Mouse (Mus musculus) large intestine, adult 2 months (tissue): ENCODE results near the gene Kif28. TPM values are rescaled to one million over a fixed set of nuclear protein-coding genes. Genes with fewer than 3 reads are reported as not detected.
"Not testable (repeated sequence)": the region's sequence is repeated elsewhere in the genome, so short reads cannot be mapped to it uniquely, and the experiment has no call there.

Experiments used
- DNase-seq: peaks from one replicate; pipeline ENCODE4 v3.0.0-alpha.2; 2012; ENCODE audit warnings: low read depth, low spot score
- WGBS: fragments of 180-500 bp; shearing (Covaris S2); methylation state at CpG from one replicate; pipeline ENCODE4 v1.1.7; 2018; 5-methylcytosine and 5-hydroxymethylcytosine counted together
- polyA plus RNA-seq: library from polyadenylated mRNA; depleted of rRNA; stranded (reverse); fragments of >200 nt; gene quantifications from 2 replicates; pipeline ENCODE4 v1.2.3, GENCODE M21; 2012

The Kif28 gene
- polyA plus RNA-seq, 1 experiment: not detected

GRCm38 (mm10) chr1:179710739-179711138, 34.3 kb downstream of the Kif28 start:
- WGBS: 90% methylated on average over 5 of the region's 5 CpGs

GRCm38 (mm10) chr1:179709390-179709789, 35.7 kb downstream of the Kif28 start:
- 65% methylated on average over 6 of the region's 6 CpGs for WGBS
- DNase-seq: no peak

More at GRCm38 (mm10) chr1:179710739-179711138, 34.3 kb downstream of the Kif28 start:
- no peak for DNase-seq

- 86% methylated on average over 6 of the region's 6 CpGs for WGBS
Measured at GRCm38 (mm10) chr1:179705154-179705553, 39.9 kb downstream of the Kif28 start.

GRCm38 (mm10) chr1:179704150-179704549, 40.9 kb downstream of the Kif28 start:
- 18% methylated on average over 3 of the region's 3 CpGs for WGBS

More at GRCm38 (mm10) chr1:179705154-179705553, 39.9 kb downstream of the Kif28 start:
- no peak for DNase-seq

GRCm38 (mm10) chr1:179689479-179689878, 55.6 kb downstream of the Kif28 start:
- DNase-seq: no peak
- 76% methylated on average over 6 of the region's 6 CpGs for WGBS

More at GRCm38 (mm10) chr1:179704150-179704549, 40.9 kb downstream of the Kif28 start:
- no peak for DNase-seq

- 86% methylated on average over 5 of the region's 5 CpGs for WGBS
- no peak for DNase-seq
Measured at GRCm38 (mm10) chr1:179688914-179689313, 56.2 kb downstream of the Kif28 start.

- 95% methylated on average over 6 of the region's 6 CpGs for WGBS
- DNase-seq: no peak
Measured at GRCm38 (mm10) chr1:179688415-179688814, 56.7 kb downstream of the Kif28 start.

GRCm38 (mm10) chr1:179687966-179688365, 57.1 kb downstream of the Kif28 start:
- no peak for DNase-seq

GRCm38 (mm10) chr1:179687305-179687704, 57.8 kb downstream of the Kif28 start:
- WGBS: 61% methylated on average over 1 of the region's 1 CpGs
- DNase-seq: no peak

More at GRCm38 (mm10) chr1:179687966-179688365, 57.1 kb downstream of the Kif28 start:
- WGBS: 98% methylated on average over 3 of the region's 3 CpGs

GRCm38 (mm10) chr1:179686781-179687180, 58.3 kb downstream of the Kif28 start:
- DNase-seq: no peak
- WGBS: 36% methylated on average over 5 of the region's 5 CpGs

- 22% methylated on average over 6 of the region's 6 CpGs for WGBS
- no peak for DNase-seq
Measured at GRCm38 (mm10) chr1:179686348-179686747, 58.7 kb downstream of the Kif28 start.

- 91% methylated on average over 10 of the region's 10 CpGs for WGBS
Measured at GRCm38 (mm10) chr1:179682753-179683152, 62.3 kb downstream of the Kif28 start.

GRCm38 (mm10) chr1:179679326-179679725, 65.7 kb downstream of the Kif28 start:
- WGBS: 62% methylated on average over 4 of the region's 4 CpGs
- no peak for DNase-seq

More at GRCm38 (mm10) chr1:179682753-179683152, 62.3 kb downstream of the Kif28 start:
- not testable (repeated sequence) for DNase-seq

- no peak for DNase-seq
- 83% methylated on average over 2 of the region's 2 CpGs for WGBS
Measured at GRCm38 (mm10) chr1:179677031-179677430, 68.0 kb downstream of the Kif28 start.

GRCm38 (mm10) chr1:179674355-179674754, 70.7 kb downstream of the Kif28 start:
- no peak for DNase-seq
- WGBS: 90% methylated on average over 3 of the region's 3 CpGs

- WGBS: 18% methylated on average over 12 of the region's 12 CpGs
- no peak for DNase-seq
Measured at GRCm38 (mm10) chr1:179668836-179669537, 76.1 kb downstream of the Kif28 start.

GRCm38 (mm10) chr1:179668013-179668805, 76.9 kb downstream of the Kif28 start, which contains the start of gene Sccpdh:
Gene Sccpdh, plus strand, starts transcription at chr1:179668210.
- under 1% methylated on average over 84 of the region's 84 CpGs for WGBS
- no peak for DNase-seq

GRCm38 (mm10) chr1:179667450-179667849, 77.6 kb downstream of the Kif28 start:
- DNase-seq: no peak
- 37% methylated on average over 7 of the region's 7 CpGs for WGBS

- WGBS: 85% methylated on average over 2 of the region's 2 CpGs
- DNase-seq: no peak
Measured at GRCm38 (mm10) chr1:179666971-179667370, 78.1 kb downstream of the Kif28 start.

GRCm38 (mm10) chr1:179664309-179664930, 80.7 kb downstream of the Kif28 start:
- WGBS: 53% methylated on average over 4 of the region's 4 CpGs
- DNase-seq: no peak
